Mouse (Mus musculus) spleen, adult 2 months (tissue): Measurements from ENCODE around the gene Prdm10. TPM values are rescaled to one million over a fixed set of nuclear protein-coding genes. Genes with fewer than 3 reads are reported as not detected.

ENCODE experiments used
- DNase-seq, 2 experiments: peaks; one replicate each; pipeline versions ENCODE4 v3.0.0 to v3.0.0-alpha.2; 2012 to 2021; ENCODE audit warnings: low spot score in 2 of 2, low read depth in 1 of 2
- H3K27ac ChIP-seq: fragments of 200-500 bp; 2 replicates; pipeline ENCODE4 v1.5.1; 2012; ENCODE audit warnings: low read length, inconsistent platforms; ENCODE audit not compliant: insufficient read depth
- H3K27me3 ChIP-seq: fragments of 200-500 bp; 2 replicates; pipeline ENCODE4 v1.6.1; 2012; ENCODE audit warnings: mild to moderate bottlenecking, moderate library complexity, low read length, inconsistent platforms; ENCODE audit not compliant: control insufficient read depth, insufficient read depth
- H3K36me3 ChIP-seq: fragments of 200-500 bp; 2 replicates; pipeline ENCODE4 v1.6.1; 2012; ENCODE audit warnings: mild to moderate bottlenecking, low read length, inconsistent platforms; ENCODE audit not compliant: control insufficient read depth, insufficient read depth
- H3K4me1 ChIP-seq: fragments of 200-500 bp; 2 replicates; pipeline ENCODE4 v1.6.1; 2011; ENCODE audit warnings: inconsistent platforms; ENCODE audit not compliant: control insufficient read depth, insufficient read depth, insufficient read length
- H3K4me3 ChIP-seq: fragments of 200-500 bp; 2 replicates; pipeline ENCODE4 v1.5.1; 2011; ENCODE audit warnings: mild to moderate bottlenecking, inconsistent platforms; ENCODE audit not compliant: insufficient read depth, insufficient read length; ENCODE audit errors: extremely low read depth
- CTCF ChIP-seq: fragments of 200-500 bp; IDR thresholded peaks from 2 replicates; pipeline ENCODE4 v1.5.1; 2011; ENCODE audit warnings: mild to moderate bottlenecking, inconsistent platforms; ENCODE audit not compliant: insufficient read depth, insufficient read length, insufficient replicate concordance; ENCODE audit errors: extremely low read depth
- POLR2A ChIP-seq: fragments of 200-500 bp; IDR thresholded peaks from 2 replicates; pipeline ENCODE4 v1.6.1; 2011; ENCODE audit warnings: low read depth, low read length, inconsistent platforms
- WGBS: fragments of 180-500 bp; shearing (Covaris S2); methylation state at CpG from one replicate; pipeline ENCODE4 v1.1.7; 2018; 5-methylcytosine and 5-hydroxymethylcytosine counted together
- polyA plus RNA-seq: library from polyadenylated mRNA; depleted of rRNA; stranded (reverse); fragments of >200 nt; gene quantifications from 2 replicates; pipeline ENCODE4 v1.2.3, GENCODE M21; 2012

Prdm10 gene
- polyA plus RNA-seq, 1 experiment: 5.9 TPM

- H3K4me1 ChIP-seq: peaks cover 3% of the 10 kb centered on the region; the same call in 1 of the 2 replicates
- 86% methylated on average over 5 of the region's 5 CpGs for WGBS
- TF ChIP-seq CTCF: no peak
- TF ChIP-seq POLR2A: no peak
- peaks cover 8% of the 10 kb centered on the region for H3K36me3 ChIP-seq
- DNase-seq: no peak
- no peak overlapping the region for H3K4me3 ChIP-seq
- H3K27ac ChIP-seq: no peak overlapping the region
- H3K27me3 ChIP-seq: no peaks in the 10 kb centered on the region
Measured at GRCm38 (mm10) chr9:31387206-31387605, 106.9 kb downstream of the Prdm10 start.

DNA sequence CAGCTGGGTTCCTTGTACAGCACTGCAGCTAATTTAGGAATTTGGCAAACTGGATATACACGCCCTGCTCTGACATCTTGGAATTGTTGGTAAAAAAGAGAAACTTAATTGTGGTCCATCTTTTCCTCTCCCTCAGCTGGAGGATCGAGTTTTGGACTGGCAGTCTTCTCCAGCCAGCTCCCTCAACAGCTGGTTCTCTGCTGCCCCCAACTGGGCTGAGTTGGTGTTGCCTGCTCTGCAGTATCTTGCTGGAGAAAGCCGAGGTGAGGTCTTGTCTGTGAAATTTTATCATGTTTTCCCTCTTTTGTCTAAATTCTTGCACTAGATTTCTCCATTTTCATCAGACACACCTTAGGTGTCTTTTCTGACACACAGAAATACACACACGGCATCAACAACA is 120.1 kb downstream of the Prdm10 start:
- H3K36me3 ChIP-seq: peaks cover 69% of the 10 kb centered on the region
- DNase-seq: peak in 1 of 2 experiments; percentile 59
- WGBS: 59% methylated on average over 4 of the region's 4 CpGs

DNA sequence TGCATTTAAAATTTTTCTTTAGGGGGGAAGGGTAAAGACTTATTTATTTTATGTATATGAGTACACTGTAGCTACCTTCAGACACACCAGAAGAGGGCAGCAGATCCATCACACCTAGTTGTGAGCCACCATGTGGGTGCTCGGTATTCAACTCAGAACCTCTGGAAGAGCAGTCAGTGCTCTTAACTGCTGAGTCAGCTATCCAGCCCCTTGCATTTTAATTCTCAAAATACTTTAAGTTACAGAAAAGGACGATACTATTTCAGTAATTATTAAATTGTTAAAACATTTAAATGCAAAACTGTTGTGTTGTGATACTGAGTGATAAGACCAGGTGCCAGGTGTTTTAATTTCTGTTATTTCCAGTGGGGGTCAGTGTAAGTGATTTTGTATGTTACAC is 124.0 kb downstream of the Prdm10 start:
- Histone ChIP-seq H3K27ac (no peak overlapping the region), H3K4me3 (no peak overlapping the region), H3K4me1 (no peaks in the 10 kb centered on the region), H3K27me3 (no peaks in the 10 kb centered on the region), H3K36me3 (peaks cover 56% of the 10 kb centered on the region)
- no peak for DNase-seq
- WGBS: 92% methylated on average over 2 of the region's 2 CpGs
- TF ChIP-seq POLR2A: no peak

More for the DNA sequence above, 120.1 kb downstream of the Prdm10 start:
- Histone ChIP-seq H3K4me3 (no peak overlapping the region), H3K27ac (no peak overlapping the region), H3K4me1 (no peaks in the 10 kb centered on the region), H3K27me3 (no peaks in the 10 kb centered on the region)
- TF ChIP-seq CTCF (peak; percentile 82), POLR2A (no peak)

DNA sequence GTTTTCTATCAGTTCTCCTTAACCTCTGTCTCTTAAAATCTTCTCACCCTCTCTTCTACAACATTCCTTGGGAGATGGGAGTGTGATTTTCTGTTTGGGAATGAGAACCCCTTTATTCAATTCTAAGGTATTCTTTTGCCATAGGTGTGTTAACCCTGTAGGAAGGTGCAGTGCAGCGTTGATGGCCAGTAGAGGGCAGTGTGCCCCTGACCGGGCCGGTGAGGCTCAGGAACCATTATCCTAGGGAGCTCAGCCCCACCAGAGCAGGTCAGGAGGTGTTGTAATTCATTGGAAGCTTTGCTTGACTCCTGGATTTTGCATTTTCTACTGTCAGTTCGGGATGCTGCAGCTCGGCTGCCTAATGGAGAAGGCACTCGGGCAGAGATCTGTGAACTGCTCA is 124.9 kb downstream of the Prdm10 start:
- H3K4me1 ChIP-seq: no peaks in the 10 kb centered on the region
- peaks cover 58% of the 10 kb centered on the region for H3K36me3 ChIP-seq
- DNase-seq: no peak
- no peaks in the 10 kb centered on the region for H3K27me3 ChIP-seq
- no peak for TF ChIP-seq POLR2A
- TF ChIP-seq CTCF: peak; percentile 61; the same call in 1 of the 2 replicates
- 76% methylated on average over 6 of the region's 6 CpGs for WGBS
- H3K4me3 ChIP-seq: no peak overlapping the region
- no peak overlapping the region for H3K27ac ChIP-seq

GRCm38 (mm10) chr9:31412165-31412564 is 131.8 kb downstream of the Prdm10 start:
- peaks cover 55% of the 10 kb centered on the region for H3K36me3 ChIP-seq
- 80% methylated on average over 4 of the region's 4 CpGs for WGBS
- no peaks in the 10 kb centered on the region for H3K4me1 ChIP-seq
- TF ChIP-seq CTCF (no peak), POLR2A (no peak)
- no peak for DNase-seq
- no peak overlapping the region for H3K4me3 ChIP-seq
- H3K27ac ChIP-seq: no peak overlapping the region
- no peaks in the 10 kb centered on the region for H3K27me3 ChIP-seq

- no peak overlapping the region for H3K27ac ChIP-seq
- peaks cover 4% of the 10 kb centered on the region for H3K4me1 ChIP-seq
- DNase-seq: peak in 1 of 2 experiments; percentile 25
- H3K36me3 ChIP-seq: peaks cover 49% of the 10 kb centered on the region
- WGBS: 26% methylated on average over 1 of the region's 1 CpGs
- TF ChIP-seq POLR2A (no peak), CTCF (no peak)
- H3K4me3 ChIP-seq: no peak overlapping the region
- H3K27me3 ChIP-seq: no peaks in the 10 kb centered on the region
Measured at GRCm38 (mm10) chr9:31418821-31419220, 138.5 kb downstream of the Prdm10 start.

DNA sequence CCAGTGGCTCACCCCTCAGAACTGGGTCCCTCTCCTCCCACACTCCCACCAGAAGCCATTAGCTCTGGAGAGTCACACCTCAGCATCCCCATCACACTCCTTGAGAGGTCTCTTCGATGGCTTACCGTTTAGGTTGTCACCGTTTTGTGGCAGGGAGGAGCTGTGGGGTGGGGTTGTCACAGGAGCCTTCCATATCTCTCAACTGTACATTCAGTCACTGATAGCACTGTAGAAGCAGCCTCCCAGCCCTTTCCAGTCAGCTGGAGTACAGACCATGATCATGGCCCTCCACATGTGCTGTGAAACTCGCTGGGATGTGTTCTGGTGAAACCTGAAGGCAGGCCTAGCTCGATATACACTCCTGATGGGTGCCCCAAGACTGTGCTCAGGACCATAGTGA is 141.8 kb downstream of the Prdm10 start:
- Histone ChIP-seq H3K4me3 (no peak overlapping the region), H3K27ac (no peak overlapping the region)

More for the DNA sequence above, 141.8 kb downstream of the Prdm10 start:
- DNase-seq: no peak
- Histone ChIP-seq H3K36me3 (peaks cover 31% of the 10 kb centered on the region), H3K4me1 (peaks cover 4% of the 10 kb centered on the region), H3K27me3 (no peaks in the 10 kb centered on the region)
- TF ChIP-seq CTCF (no peak), POLR2A (no peak)
- WGBS: 85% methylated on average over 5 of the region's 5 CpGs
